Mouse (Mus musculus) cortical plate, adult 2 months (tissue): ENCODE measurements at regions not wholly inside any gene's neighbourhood (a gene's known extent, or its start where the extent isn't known, plus 50 kb on each side); places are given as distances from the start of the nearest gene placed in this dataset.
"Not testable (repeated sequence)": the region's sequence is repeated elsewhere in the genome, so short reads cannot be mapped to it uniquely, and the experiment has no call there.

Source experiments
- H3K27ac ChIP-seq: fragments of 200-500 bp; 2 replicates; pipeline ENCODE4 v1.5.1; 2012; ENCODE audit warnings: low read length, control low read depth, inconsistent platforms; ENCODE audit not compliant: insufficient read depth
- H3K4me1 ChIP-seq: fragments of 200-500 bp; 2 replicates; pipeline ENCODE4 v1.6.1; 2011; ENCODE audit warnings: low read length; ENCODE audit not compliant: control insufficient read depth, insufficient read depth
- H3K4me3 ChIP-seq: fragments of 200-500 bp; 2 replicates; pipeline ENCODE4 v1.5.1; 2011; ENCODE audit warnings: mild to moderate bottlenecking, low read length, control low read depth; ENCODE audit not compliant: insufficient read depth
- CTCF ChIP-seq: fragments of 200-500 bp; IDR thresholded peaks from 2 replicates; pipeline ENCODE4 v1.5.1; 2011; ENCODE audit warnings: mild to moderate bottlenecking, control low read depth, low read length; ENCODE audit not compliant: insufficient read depth; ENCODE audit errors: extremely low read depth
- POLR2A ChIP-seq: fragments of 200-500 bp; IDR thresholded peaks from 2 replicates; pipeline ENCODE4 v1.6.1; 2011; ENCODE audit warnings: mild to moderate bottlenecking, low read length, control low read depth; ENCODE audit not compliant: insufficient read depth; ENCODE audit errors: extremely low read depth

GRCm38 (mm10) chr16:30697209-30697608 lies 97.7 kb downstream of the Fam43a start:
- peaks cover 6% of the 10 kb centered on the region for H3K4me1 ChIP-seq
- H3K27ac ChIP-seq = no peak overlapping the region
- TF ChIP-seq POLR2A (no peak), CTCF (no peak)
- no peak overlapping the region for H3K4me3 ChIP-seq

GRCm38 (mm10) chr16:30697806-30698205 lies 98.3 kb downstream of the Fam43a start:
- Histone ChIP-seq H3K4me3 (no peak overlapping the region), H3K27ac (no peak overlapping the region), H3K4me1 (peaks cover 6% of the 10 kb centered on the region)
- no peak for TF ChIP-seq CTCF
- TF ChIP-seq POLR2A = no peak

GRCm38 (mm10) chr16:30703831-30704230 lies 104.3 kb downstream of the Fam43a start:
- no peak overlapping the region for H3K4me3 ChIP-seq
- no peak for TF ChIP-seq POLR2A
- TF ChIP-seq CTCF = no peak
- no peak overlapping the region for H3K27ac ChIP-seq
- no peaks in the 10 kb centered on the region for H3K4me1 ChIP-seq

GRCm38 (mm10) chr16:30709501-30709900 lies 110.0 kb downstream of the Fam43a start:
- Histone ChIP-seq H3K27ac (no peak overlapping the region), H3K4me3 (no peak overlapping the region), H3K4me1 (no peaks in the 10 kb centered on the region)
- TF ChIP-seq CTCF (no peak), POLR2A (no peak)

- TF ChIP-seq POLR2A = no peak
- no peak for TF ChIP-seq CTCF
- Histone ChIP-seq H3K27ac (no peak overlapping the region), H3K4me1 (no peaks in the 10 kb centered on the region), H3K4me3 (no peak overlapping the region)
These were observed 110.5 kb downstream of the Fam43a start for GRCm38 (mm10) chr16:30709975-30710374.

GRCm38 (mm10) chr16:30712570-30712969 lies 113.0 kb downstream of the Fam43a start:
- H3K27ac ChIP-seq = no peak overlapping the region

GRCm38 (mm10) chr16:30717577-30717976 lies 118.1 kb downstream of the Fam43a start:
- H3K27ac ChIP-seq, H3K4me1 ChIP-seq, H3K4me3 ChIP-seq: not testable (repeated sequence)

More at GRCm38 (mm10) chr16:30712570-30712969, 113.0 kb downstream of the Fam43a start:
- Histone ChIP-seq H3K4me1 (no peaks in the 10 kb centered on the region), H3K4me3 (no peak overlapping the region)
- TF ChIP-seq CTCF = no peak
- no peak for TF ChIP-seq POLR2A

GRCm38 (mm10) chr16:30720791-30721190 lies 121.3 kb downstream of the Fam43a start:
- H3K4me3 ChIP-seq = no peak overlapping the region

GRCm38 (mm10) chr16:30721223-30721622 lies 121.7 kb downstream of the Fam43a start:
- TF ChIP-seq POLR2A (no peak), CTCF (no peak)
- Histone ChIP-seq H3K4me1 (no peaks in the 10 kb centered on the region), H3K4me3 (no peak overlapping the region), H3K27ac (no peak overlapping the region)

More at GRCm38 (mm10) chr16:30720791-30721190, 121.3 kb downstream of the Fam43a start:
- TF ChIP-seq POLR2A (no peak), CTCF (no peak)
- Histone ChIP-seq H3K4me1 (no peaks in the 10 kb centered on the region), H3K27ac (no peak overlapping the region)

- Histone ChIP-seq H3K4me3 (no peak overlapping the region), H3K4me1 (no peaks in the 10 kb centered on the region), H3K27ac (no peak overlapping the region)
- TF ChIP-seq CTCF (no peak), POLR2A (no peak)
These were observed 122.8 kb downstream of the Fam43a start for GRCm38 (mm10) chr16:30722372-30722771.

GRCm38 (mm10) chr16:30724591-30724990 lies 125.1 kb downstream of the Fam43a start:
- TF ChIP-seq POLR2A = no peak
- no peak for TF ChIP-seq CTCF
- H3K4me1 ChIP-seq = no peaks in the 10 kb centered on the region
- H3K27ac ChIP-seq = no peak overlapping the region
- H3K4me3 ChIP-seq = no peak overlapping the region
